Mouse (Mus musculus): Measurements from ENCODE around the gene Zdhhc18. TPM values are rescaled to one million over a fixed set of nuclear protein-coding genes. Genes with fewer than 3 reads are reported as not detected.
"Not testable (repeated sequence)": the region's sequence is repeated elsewhere in the genome, so short reads cannot be mapped to it uniquely, and the experiment has no call there.

Zdhhc18 gene
- total RNA-seq, 2 experiments from 2014 or later = 29.3 to 32.9 TPM

DNA sequence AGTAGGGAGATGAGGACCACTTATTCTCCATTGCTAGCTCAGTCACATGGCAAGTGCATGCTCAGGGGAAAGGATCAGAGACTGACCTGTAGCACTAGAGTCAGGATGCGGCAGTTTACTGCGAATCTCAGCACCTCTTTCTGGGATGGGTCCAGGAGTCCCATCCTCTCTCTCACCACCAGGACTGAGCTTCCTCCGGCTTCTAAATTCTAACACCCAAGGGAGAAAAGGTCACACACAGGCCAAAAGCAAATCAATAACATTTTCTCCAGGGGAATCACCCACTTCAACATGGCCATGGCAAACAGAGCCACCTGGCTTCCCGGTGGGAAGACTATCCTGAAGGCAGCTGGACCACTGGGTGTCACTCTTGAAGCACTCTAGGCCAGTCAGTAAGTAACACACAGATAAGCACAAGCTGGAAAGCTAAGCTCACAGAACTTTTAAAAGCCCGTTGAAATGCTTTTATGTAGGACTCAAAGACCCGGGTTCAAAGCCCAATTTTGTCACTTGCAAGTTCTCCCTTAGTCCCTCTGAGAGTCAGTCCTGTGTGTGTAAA is 19.8 kb upstream of the Zdhhc18 start:
- intact Hi-C loops (cut with DNase I) = loop anchor here (2.0 kb wide), 1 partner anchor 159 kb away; no protein-coding TSS in a partner anchor
- DNase-seq (ENCODE audit: low spot score in 2 of 2) = no peak

DNA sequence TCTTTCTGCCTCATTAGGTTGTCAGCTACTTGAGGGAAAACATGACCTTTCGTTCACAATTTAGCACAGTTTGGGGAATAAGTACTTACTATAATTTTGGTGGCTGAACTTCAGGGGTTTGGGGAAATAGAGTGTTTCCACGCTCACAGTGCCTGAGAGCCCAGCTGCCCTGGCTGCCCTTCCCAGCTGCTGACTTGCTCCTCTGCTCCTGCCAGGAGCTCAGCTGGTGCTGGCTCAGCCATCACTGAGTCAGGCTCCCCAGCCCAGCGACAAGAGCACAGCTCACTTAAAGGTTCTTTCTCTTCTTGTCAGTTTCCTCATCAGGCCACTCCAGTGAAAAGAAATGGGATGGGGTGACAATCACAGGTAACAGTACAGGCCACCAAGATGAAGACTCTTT is 18.6 kb upstream of the Zdhhc18 start:
- intact Hi-C loops (cut with DNase I) = no loop called here
- no peak for DNase-seq (ENCODE audit: low spot score in 2 of 2)

DNA sequence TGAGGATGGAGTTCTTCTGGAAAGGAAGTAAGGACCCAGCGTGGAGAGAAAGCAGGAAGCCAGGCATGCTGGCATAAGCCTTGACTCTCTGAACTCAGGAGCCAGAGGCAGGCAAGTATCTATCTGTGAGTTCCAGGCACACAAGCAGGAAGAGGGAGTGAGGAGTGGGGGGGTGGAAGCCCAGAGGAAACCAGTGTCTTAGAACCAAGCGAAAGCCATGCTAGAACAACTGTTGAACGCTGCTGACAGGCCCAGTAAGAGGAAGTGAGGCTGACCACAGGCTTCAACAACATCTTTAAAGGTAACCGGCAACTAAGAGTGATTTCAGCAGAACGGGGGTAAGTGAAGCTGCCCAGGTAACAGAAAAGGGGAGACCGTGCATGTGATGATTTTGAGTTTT is 16.2 kb upstream of the Zdhhc18 start:
- DNase-seq (ENCODE audit: low spot score in 2 of 2) = no peak
- intact Hi-C loops (cut with DNase I) = no loop called here

DNA sequence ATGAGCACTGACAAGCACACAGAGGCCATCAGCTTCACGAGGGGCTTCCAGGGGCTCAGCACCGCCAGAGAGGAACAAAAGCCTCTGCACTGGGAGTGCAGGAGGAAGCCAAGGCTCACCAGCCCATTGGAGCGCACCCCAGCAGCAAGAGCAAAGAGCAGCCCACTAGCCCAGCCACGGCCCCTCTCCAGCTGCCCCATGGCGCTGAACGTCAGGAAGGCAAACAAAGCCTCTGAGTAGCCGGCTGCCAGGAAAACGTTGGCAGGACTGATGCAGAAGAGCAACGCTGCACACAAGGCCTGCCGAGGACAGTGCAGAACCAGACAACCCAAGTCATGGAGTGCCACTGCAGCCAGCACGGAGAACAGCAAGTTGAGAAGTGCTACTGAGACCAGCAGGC is 15.2 kb upstream of the Zdhhc18 start:
- DNase-seq (ENCODE audit: low spot score in 2 of 2) = no peak

DNA sequence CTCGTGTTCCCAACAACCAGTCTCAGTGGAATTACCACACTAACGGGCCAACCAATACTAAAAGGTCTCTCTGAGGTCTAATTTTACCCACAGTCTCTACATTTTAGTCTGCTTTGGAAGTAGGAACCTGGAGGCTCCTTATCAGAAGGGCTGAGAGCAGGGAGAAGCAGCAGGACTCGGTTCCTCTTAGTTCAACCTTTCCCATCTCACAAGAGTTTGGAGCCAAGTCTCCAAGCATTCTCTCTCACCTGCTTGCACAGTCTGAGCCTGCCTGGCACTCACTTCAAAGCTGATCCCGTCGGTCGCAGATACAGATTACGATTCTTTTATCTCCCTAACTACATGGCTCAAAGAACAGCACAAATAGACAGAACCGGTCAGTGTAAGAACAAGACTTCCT is 13.0 kb upstream of the Zdhhc18 start:
- no peak for DNase-seq (ENCODE audit: low spot score in 2 of 2)
- intact Hi-C loops (cut with DNase I) = no loop called here

More for the DNA sequence above, 15.2 kb upstream of the Zdhhc18 start:
- intact Hi-C loops (cut with DNase I) = no loop called here

DNA sequence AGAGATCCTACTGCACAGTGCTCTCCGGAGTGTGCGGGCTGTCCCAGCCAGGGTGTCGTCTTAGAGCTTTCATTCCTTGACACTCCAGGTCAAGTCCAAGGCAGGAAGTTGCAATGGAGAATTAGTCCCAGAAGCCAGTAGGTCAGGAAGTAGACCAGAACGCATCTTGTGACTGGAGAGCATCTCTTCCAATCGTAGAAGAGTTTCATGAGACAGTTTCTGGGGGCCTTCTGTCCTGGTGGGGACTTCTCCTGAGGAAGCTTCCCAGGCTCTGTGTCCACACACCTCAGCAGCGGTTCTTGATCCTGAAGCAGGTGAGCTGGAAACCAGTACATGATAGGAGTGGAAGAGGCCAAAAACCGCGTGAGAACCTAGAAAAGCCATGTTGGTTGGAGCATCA is 12.5 kb upstream of the Zdhhc18 start:
- intact Hi-C loops (cut with DNase I) = no loop called here
- DNase-seq (ENCODE audit: low spot score in 2 of 2) = no peak

DNA sequence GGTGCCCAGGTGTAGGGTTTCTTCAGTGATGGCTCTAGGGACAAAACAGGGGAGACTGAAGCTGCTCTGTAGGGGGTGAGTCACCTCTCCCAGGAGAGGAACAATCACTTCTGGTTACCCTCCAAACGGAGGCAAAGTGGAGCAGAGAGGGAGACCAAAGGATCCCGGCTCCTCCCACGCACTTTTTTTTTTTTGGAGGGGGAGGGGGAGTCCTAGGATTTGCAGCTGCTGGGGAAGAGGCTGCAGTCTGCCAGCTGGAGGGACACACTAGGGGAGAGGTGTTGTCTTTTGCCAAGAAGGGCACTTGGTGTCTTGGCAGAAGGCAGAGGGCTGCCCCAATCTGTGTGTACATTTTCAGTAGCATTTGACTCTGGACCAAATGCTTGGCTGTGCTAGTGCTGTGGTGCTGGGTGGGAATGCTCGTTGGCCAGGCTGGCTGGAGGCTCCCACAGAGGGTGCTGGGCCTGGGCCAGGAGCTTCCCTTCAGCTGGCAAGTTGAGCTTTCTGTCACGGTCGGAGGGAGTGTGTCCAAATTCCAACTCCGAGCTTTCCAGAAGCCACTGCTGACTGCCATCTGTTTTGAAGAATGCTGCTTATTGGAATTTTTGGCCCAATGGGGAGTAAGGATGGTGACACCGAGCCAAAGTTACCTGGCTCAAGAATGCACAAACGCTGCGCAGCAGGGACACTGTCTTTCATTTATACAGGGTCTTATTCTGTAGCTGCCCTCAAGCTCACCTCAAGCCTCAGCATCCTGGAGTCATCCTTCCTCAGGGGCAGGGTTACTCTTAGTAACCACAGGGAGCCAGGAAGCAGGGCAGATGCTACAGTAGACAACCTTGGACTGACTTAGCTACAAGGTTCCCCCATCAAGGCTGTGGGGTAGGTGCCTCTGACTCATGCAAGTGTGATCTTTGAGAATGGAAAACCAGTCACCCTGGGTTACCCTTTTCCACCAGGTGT is 10.5 kb upstream of the Zdhhc18 start:
- DNase-seq (ENCODE audit: low spot score in 2 of 2) = peak; percentile 86 to 91
- intact Hi-C loops (cut with DNase I) = no loop called here

DNA sequence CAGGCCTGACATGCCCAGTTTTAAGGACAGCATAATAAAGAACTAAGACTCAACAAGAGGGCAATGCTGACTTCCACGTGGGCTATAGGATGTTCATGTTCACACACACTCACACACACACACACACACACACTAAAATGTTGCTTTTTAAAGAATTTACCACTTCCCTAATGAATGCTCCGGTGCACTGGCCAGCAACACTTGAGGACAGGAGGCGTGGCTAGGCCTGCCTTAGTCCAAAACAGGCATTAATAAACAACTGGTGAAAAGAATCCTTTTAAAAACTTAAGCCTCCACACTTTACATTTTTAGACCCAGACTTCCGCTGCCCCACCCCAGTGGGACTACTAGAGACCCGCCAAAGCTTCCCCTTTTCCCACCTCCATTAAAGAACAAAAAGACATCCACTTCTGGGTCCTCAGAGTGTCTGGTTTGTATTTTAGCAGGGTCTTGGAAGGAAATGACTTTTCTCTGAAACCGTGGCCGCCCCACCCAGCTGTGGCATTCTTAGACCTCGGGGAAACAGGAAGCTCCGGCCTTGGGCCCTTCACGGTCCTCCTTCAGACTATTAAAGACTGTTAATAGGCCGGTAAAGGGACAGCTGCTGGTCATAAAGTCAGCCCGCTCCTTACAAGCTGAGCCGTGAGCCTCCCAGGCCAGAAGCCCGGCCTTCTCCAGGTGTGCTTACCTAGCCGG is 9.7 kb upstream of the Zdhhc18 start:
- peak; percentile 36 to 45 for DNase-seq (ENCODE audit: low spot score in 2 of 2)
- intact Hi-C loops (cut with DNase I) = no loop called here

DNA sequence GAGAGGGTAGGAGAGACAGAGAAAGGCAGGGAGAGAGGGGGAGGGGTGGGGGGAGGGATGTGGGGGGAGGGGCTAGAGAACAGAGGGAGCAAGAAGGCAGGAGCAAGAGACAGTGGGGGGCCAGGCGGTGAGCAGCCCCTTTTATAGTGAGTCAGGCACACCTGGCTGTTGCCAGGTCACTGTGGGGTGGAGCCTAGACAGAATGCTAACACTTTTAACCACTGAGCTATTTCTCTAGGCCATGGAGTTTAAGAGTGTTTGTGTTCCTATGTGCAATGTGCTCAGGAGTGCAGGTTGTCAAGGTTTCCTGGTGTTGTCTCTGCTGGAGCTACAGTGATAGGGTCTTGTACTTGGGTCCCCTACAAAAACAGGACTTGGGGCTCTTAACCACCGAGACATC is 8.8 kb upstream of the Zdhhc18 start:
- intact Hi-C loops (cut with DNase I) = no loop called here

DNA sequence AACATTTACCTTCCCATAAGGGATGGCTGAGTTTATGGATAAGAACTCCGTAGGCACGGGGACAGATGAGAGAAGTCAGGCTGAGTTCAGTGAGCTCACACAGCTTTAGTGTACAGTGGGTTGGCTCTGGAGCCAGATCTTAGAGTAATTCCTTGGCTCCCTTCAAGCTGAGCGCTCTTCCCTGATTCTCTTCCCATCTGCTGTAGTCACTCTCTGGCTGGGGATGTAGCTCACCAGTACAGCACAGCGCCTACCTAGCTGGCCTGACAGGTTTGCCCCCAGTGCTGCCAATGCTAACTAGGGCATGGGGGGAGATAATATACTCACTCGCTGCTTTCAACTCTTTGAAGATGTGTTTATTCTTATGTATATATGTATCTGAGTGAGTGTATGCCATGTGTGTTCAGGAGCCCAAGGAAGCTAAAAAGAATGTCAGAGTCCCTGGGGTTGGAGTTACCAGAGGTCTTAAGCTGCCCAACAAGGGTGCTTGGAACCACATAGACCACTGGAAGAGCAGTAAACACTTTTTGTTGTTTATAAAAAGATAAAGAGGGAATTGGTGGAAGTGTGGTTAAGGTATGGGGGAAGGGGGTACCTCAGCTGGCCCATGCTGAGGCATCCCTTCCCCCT is 8.0 kb upstream of the Zdhhc18 start:
- DNase-seq (ENCODE audit: low spot score in 2 of 2) = no peak
- intact Hi-C loops (cut with DNase I) = no loop called here

More for the DNA sequence above, 8.8 kb upstream of the Zdhhc18 start:
- DNase-seq (ENCODE audit: low spot score in 2 of 2) = no peak

DNA sequence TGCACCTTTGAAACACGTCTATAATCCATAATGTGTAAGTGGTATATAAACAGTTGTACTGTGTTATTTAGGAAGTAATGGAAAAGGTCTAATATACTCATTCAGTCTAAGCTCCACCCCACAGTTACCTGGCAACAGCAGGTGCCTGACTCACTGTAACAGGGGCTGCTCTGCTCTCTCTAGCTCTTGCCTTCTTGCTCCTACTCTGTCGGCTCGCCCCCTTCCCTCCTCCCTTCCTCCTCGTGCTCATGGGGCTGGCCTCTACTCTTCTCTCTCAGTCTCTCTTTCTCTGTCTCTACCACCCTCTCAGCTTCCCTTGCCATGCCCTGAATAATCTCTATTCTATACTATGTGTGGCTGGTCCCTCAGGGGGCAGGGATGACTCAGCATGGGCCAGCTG is 7.0 kb upstream of the Zdhhc18 start:
- DNase-seq (ENCODE audit: low spot score in 2 of 2) = no peak
- intact Hi-C loops (cut with DNase I) = no loop called here

DNA sequence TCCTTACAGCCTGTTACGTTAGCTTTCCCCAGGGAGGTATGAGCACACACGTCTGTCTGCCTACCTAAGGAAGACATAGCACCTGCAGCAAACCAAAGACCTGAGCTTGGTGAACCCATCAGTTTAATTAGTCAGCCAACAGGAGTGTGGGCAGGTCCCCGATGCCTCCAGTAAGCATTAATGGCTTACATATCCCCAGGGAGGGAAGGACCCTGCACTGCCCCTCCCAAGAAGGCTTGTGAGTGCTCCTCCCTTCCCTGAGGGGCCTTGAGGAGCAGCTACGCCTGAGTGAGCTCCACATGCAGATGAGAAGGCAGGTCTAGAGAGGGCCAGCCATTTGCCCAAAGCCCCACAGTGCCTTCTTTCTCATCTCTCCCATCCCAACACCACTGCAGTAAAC is 6.3 kb upstream of the Zdhhc18 start:
- no peak for DNase-seq (ENCODE audit: low spot score in 2 of 2)
- intact Hi-C loops (cut with DNase I) = no loop called here

DNA sequence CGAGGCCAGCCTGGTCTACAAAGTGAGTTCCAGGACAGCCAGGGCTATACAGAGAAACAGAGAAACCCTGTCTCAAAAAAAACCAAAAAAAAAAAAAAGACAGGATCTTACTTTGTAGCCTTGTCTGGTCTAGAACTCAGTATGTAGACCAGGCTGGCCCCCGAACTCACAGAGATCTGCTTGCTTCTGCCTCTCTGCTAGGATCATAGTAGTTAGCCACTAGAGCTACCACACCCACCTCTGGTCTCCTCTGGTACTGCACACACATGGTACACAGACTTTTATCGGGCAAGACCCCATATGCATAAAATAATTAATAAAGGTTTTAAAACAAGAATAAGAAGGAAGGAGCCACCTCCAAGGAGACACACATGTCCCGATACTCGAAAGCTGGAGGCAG is 4.1 kb upstream of the Zdhhc18 start:
- DNase-seq (ENCODE audit: low spot score in 2 of 2) = not testable (repeated sequence)
- intact Hi-C loops (cut with DNase I) = loop anchor here (5.0 kb wide), 1 partner anchor 62 kb away; no protein-coding TSS in a partner anchor

DNA sequence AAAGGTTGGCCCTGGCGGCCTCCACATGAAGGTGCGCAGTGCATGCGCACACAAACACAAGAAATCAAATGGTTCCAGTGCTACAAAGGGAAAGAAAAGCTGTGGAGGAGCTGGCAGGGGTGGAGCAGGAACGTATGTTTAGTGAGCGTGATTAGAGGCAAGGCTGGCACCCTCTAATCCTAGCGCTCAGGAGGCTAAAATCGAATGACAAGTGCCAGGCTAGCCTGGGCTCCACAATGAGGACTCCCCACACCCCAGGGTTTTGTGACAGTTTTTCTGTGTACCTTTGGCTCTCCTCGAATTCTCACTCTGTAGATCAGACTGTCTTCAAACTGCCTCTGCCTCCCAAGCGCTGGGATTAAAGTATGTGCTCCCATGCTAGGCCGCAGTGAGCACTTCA is 2.8 kb upstream of the Zdhhc18 start:
- no peak for DNase-seq (ENCODE audit: low spot score in 2 of 2)
- intact Hi-C loops (cut with DNase I) = loop anchor here (5.0 kb wide), 1 partner anchor 60 kb away; no protein-coding TSS in a partner anchor

DNA sequence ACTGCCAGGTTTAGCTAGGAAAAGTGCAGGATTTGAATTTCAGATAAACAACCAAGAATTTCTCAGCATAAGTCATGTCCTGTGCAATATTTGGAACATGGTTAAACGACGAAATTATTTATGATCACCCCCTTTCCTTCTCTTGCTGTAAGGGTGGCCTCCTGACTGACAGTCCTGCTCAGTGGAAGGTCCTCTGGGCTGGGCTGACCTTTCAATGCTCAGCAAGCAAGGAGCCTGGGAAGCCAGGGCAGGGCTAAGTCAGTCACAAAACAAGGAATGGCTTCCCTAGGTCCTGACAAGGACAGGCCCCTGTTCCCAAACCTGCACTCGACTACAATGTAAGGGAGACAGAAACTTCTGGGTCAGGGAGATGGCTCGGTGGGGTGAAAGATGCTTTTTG is 2.0 kb upstream of the Zdhhc18 start:
- intact Hi-C loops (cut with DNase I) = loop anchor here (5.0 kb wide), 1 partner anchor 60 kb away; no protein-coding TSS in a partner anchor

DNA sequence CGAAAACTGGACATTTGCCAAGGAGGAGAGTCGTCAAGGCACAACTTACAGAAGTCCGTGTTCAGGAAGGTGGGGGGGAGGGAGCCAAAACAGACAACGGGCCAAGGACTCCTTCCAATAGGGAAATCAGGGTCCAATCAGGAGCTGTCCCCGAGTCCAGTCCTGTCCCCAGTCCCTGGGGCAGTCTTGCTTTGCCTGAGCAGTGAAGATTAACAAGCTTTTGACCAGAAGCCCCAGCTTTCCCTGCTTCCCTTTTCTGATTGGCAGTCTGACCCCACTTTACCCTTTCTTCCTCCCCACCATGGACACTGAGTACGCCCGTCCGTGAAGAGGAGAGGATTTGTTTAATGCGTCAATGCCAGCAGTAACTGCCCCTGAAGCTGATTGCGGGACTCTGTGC is 1.5 kb upstream of the Zdhhc18 start:
- DNase-seq (ENCODE audit: low spot score in 2 of 2) = no peak
- intact Hi-C loops (cut with DNase I) = loop anchor here (5.0 kb wide), 1 partner anchor 59 kb away; no protein-coding TSS in a partner anchor

More for the DNA sequence above, 2.0 kb upstream of the Zdhhc18 start:
- DNase-seq (ENCODE audit: low spot score in 2 of 2) = no peak

DNA sequence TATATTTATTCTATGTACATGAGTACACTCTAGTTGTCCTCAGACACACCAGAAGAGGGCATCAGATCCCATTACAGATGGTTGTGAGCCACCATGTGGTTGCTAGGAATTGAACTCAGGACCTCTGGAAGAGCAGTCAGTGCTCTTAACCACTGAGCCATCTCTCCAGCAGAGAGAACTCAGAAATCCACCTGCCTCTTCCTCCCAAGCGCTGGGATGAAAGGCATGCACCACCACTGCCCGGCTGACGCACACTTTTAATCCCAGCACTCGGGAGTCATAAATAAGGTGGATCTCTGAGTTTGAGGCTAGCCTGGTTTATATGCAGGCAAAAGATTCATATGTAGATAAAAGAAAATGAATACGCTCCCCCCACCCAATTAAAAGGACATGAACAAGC is 490 bp downstream of the Zdhhc18 start:
- DNase-seq (ENCODE audit: low spot score in 2 of 2); intact Hi-C loops (cut with DNase I): not testable (repeated sequence)

DNA sequence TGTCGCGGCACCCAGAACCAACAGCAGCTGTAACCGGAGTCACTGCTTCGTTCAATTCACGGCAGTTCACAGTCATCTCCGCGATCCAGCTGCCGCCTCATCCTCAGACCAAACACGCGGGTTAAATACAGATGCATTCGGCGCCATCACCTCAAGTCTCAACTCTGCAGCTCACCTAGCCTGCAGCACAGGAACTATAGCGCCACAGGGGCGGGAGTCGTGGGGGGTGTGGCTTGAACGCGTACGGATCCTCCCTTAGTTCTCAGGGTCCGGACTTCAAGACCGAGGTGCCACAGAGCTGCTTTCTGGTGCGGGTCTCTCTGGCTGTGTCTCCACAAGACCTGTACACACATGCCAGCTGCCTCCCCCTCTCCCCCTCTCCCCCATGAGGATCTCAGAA is 4.3 kb downstream of the Zdhhc18 start:
- intact Hi-C loops (cut with DNase I) = no loop called here
- DNase-seq (ENCODE audit: low spot score in 2 of 2) = no peak

DNA sequence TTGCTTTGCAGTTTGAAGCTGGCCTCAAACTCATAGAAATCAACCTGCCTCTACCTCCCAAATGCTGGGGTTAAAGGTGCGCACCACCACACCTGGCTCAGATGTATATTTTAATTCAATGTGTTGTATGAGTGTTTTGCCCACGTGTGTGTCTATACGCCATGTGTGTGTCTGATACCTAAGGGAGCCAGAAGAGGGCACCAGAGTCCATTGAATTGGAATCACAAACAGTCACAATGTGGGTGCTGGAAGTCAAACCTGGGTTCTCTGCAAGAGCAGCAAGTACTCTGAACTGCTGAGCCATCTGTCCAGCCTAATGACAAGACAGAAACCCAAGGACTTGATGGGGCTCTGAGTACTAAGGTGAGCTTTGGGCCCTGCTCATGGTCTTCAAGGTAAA is 4.8 kb downstream of the Zdhhc18 start:
- intact Hi-C loops (cut with DNase I) = no loop called here
- DNase-seq (ENCODE audit: low spot score in 2 of 2) = no peak

DNA sequence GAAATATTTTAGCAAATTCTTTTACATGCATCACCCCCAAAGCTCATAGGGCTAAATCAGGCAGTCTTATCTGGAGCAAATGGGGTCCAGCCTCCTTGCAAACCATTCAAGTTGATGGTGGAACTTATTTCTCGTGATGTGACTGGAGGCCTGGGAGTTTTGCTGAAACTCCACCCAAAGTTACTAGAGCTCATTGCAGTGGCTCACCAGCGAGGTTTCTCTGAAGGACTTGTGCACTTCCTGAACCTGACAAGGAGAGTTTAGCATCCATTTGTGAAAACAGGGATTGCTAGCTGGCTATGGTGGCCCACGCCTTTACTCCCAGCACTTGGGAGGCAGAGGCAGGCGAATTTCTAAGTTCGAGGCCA is 15.9 kb downstream of the Zdhhc18 start:
- DNase-seq (ENCODE audit: low spot score in 2 of 2) = no peak
- intact Hi-C loops (cut with DNase I) = loop anchor here (5.0 kb wide), 1 partner anchor 37 kb away; no protein-coding TSS in a partner anchor
